Mouse (Mus musculus): ENCODE data around the gene Ehbp1. TPM values are rescaled to one million over a fixed set of nuclear protein-coding genes. Genes with fewer than 3 reads are reported as not detected.

The Ehbp1 gene
- polyA plus RNA-seq (2015; fragmentation: Nextera tagmentation; extraction: Ambion mirVana): 8.6 and 10.6 TPM in 2 replicates

- Histone ChIP-seq H3K27me3 (no peaks in the 10 kb centered on the region), H3K9me3 (replicated peaks) (no peaks in the 10 kb centered on the region), H3K4me3 (replicated peaks) (no peak within 1 kb of the TSS), H3K4me1 (no peaks in the 10 kb centered on the region), H3K36me3 (no peaks in the 10 kb centered on the region), H3K27ac (0 out of 2 replicates have a peak within 1 kb of the TSS, but pooled peaks have one; percentile 27), H3K9ac (no peak within 1 kb of the TSS), H3K4me2 (no peak within 1 kb of the TSS)
- ATAC-seq (replicated peaks; ENCODE audit: low FRiP score): no peak
- WGBS: 71% methylated on average over 2 of the region's 2 CpGs
These were observed at the start of gene Ehbp1 for GRCm38 (mm10) chr11:22342242-22343207. Gene Ehbp1, minus strand, starts transcription at chr11:22342292.

DNA sequence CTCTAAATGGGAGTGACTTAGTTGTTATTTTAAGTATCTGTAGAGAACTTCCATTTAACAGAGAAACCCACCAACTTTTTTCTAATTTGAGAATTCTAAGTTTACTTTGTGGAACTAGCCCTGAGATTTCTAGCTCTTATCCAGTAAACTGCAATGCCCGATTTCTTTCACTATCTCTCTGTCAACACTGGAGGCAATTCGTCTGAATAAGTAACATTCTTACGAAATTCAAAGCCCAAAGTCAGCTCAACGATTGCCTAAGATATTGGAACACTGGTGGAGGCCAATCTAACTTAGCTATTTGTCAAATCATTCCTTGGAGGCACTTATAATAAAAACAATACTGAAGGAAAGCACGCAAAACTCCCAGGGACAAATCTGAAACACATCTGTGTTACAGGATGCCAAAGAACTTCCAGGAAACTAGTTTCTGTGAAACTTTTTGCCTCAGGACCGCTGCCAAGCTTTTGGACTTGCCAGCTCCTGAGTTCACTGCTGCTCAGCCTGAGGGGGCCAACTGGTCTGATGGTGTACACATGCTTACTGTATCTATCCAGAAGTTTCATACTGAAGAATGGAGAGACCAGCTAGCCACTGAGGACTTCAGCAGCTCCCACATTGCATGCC lies 45.5 kb upstream of the Ehbp1 start:
- Histone ChIP-seq H3K27ac (no peak overlapping the region), H3K36me3 (no peaks in the 10 kb centered on the region), H3K27me3 (no peaks in the 10 kb centered on the region), H3K4me3 (replicated peaks) (no peak overlapping the region), H3K9me3 (replicated peaks) (no peaks in the 10 kb centered on the region), H3K4me1 (no peaks in the 10 kb centered on the region), H3K4me2 (no peak overlapping the region), H3K9ac (no peak overlapping the region)
- 81% methylated on average over 6 of the region's 6 CpGs for WGBS
- ATAC-seq (replicated peaks; ENCODE audit: low FRiP score): no peak

- H3K4me2 ChIP-seq: no peak overlapping the region
- H3K9ac ChIP-seq: no peak overlapping the region
- H3K36me3 ChIP-seq: no peaks in the 10 kb centered on the region
- H3K27ac ChIP-seq: no peak overlapping the region
- no peaks in the 10 kb centered on the region for H3K9me3 ChIP-seq (replicated peaks)
- H3K27me3 ChIP-seq: no peaks in the 10 kb centered on the region
- no peak for ATAC-seq (replicated peaks; ENCODE audit: low FRiP score)
- no peak overlapping the region for H3K4me3 ChIP-seq (replicated peaks)
- WGBS: 75% methylated on average over 1 of the region's 1 CpGs
- H3K4me1 ChIP-seq: no peaks in the 10 kb centered on the region
These were observed 41.4 kb upstream of the Ehbp1 start for GRCm38 (mm10) chr11:22383532-22383931.

GRCm38 (mm10) chr11:22374811-22375210 lies 32.7 kb upstream of the Ehbp1 start:
- WGBS: 87% methylated on average over 2 of the region's 2 CpGs
- Histone ChIP-seq H3K4me1 (no peaks in the 10 kb centered on the region), H3K9ac (no peak overlapping the region), H3K4me3 (replicated peaks) (no peak overlapping the region), H3K27me3 (no peaks in the 10 kb centered on the region), H3K9me3 (replicated peaks) (no peaks in the 10 kb centered on the region), H3K27ac (no peak overlapping the region), H3K4me2 (no peak overlapping the region), H3K36me3 (no peaks in the 10 kb centered on the region)
- ATAC-seq (replicated peaks; ENCODE audit: low FRiP score): no peak

- ATAC-seq (replicated peaks; ENCODE audit: low FRiP score): no peak
- Histone ChIP-seq H3K27me3 (no peaks in the 10 kb centered on the region), H3K36me3 (no peaks in the 10 kb centered on the region), H3K4me3 (replicated peaks) (no peak overlapping the region), H3K9me3 (replicated peaks) (no peaks in the 10 kb centered on the region), H3K4me2 (no peak overlapping the region), H3K27ac (no peak overlapping the region), H3K9ac (no peak overlapping the region), H3K4me1 (no peaks in the 10 kb centered on the region)
- WGBS: 87% methylated on average over 3 of the region's 3 CpGs
These were observed 31.2 kb upstream of the Ehbp1 start for GRCm38 (mm10) chr11:22373290-22373674.

GRCm38 (mm10) chr11:22372609-22373289 lies 30.7 kb upstream of the Ehbp1 start:
- ATAC-seq (replicated peaks; ENCODE audit: low FRiP score): no peak
- 83% methylated on average over 1 of the region's 1 CpGs for WGBS
- no peak overlapping the region for H3K4me3 ChIP-seq (replicated peaks)
- no peak overlapping the region for H3K4me2 ChIP-seq
- H3K36me3 ChIP-seq: no peaks in the 10 kb centered on the region
- H3K9ac ChIP-seq: no peak overlapping the region
- no peaks in the 10 kb centered on the region for H3K9me3 ChIP-seq (replicated peaks)
- no peaks in the 10 kb centered on the region for H3K4me1 ChIP-seq
- H3K27me3 ChIP-seq: no peaks in the 10 kb centered on the region
- H3K27ac ChIP-seq: no peak overlapping the region

DNA sequence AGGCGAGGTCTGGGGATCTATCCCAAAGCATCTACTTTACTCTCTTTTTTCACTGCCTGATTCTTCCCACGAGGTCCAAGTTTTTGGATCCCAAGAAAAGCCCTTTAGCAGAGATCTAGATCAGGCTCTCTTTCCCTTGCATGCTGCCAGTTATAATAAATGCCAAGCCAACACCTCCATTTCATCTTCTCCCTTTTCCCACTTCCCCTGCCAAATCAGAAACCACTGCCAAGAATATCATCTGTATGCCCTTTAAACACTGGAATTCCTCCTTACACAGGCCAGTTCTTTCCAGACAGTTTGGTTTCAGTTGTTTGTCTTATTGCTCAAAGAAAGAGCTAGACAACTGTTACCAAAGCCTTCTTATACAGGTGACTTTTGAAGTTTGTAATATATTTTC lies 27.7 kb upstream of the Ehbp1 start:
- H3K4me1 ChIP-seq: no peaks in the 10 kb centered on the region
- no peak for ATAC-seq (replicated peaks; ENCODE audit: low FRiP score)
- H3K9me3 ChIP-seq (replicated peaks): no peaks in the 10 kb centered on the region
- no peak overlapping the region for H3K27ac ChIP-seq
- no peaks in the 10 kb centered on the region for H3K36me3 ChIP-seq
- no peak overlapping the region for H3K9ac ChIP-seq
- no peak overlapping the region for H3K4me3 ChIP-seq (replicated peaks)
- H3K4me2 ChIP-seq: no peak overlapping the region
- H3K27me3 ChIP-seq: no peaks in the 10 kb centered on the region
- 77% methylated on average over 2 of the region's 2 CpGs for WGBS

DNA sequence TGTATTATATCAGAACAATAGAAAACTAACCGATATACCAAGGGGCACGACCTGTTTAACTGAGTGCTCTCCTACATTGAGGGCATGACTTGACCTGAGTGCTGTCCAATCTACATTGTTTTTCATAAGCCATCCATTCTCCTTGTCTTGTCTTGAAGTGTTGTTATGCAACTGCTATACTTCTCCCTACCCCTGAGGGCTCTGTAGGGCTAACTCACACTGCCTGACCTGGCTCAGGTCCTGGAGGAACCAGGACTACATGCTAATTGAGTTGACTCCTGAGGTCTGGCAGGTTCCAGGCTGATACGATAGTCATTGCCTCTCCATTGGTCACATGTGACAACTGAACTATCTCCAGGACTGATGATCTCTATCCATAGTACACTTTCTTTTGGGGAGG lies 26.5 kb upstream of the Ehbp1 start:
- no peak for ATAC-seq (replicated peaks; ENCODE audit: low FRiP score)
- no peak overlapping the region for H3K4me2 ChIP-seq
- no peaks in the 10 kb centered on the region for H3K27me3 ChIP-seq
- H3K4me3 ChIP-seq (replicated peaks): no peak overlapping the region
- no peaks in the 10 kb centered on the region for H3K36me3 ChIP-seq
- no peaks in the 10 kb centered on the region for H3K4me1 ChIP-seq
- H3K9ac ChIP-seq: no peak overlapping the region
- no peaks in the 10 kb centered on the region for H3K9me3 ChIP-seq (replicated peaks)
- 91% methylated on average over 3 of the region's 3 CpGs for WGBS
- H3K27ac ChIP-seq: no peak overlapping the region

GRCm38 (mm10) chr11:22366486-22366885 lies 24.4 kb upstream of the Ehbp1 start:
- 85% methylated on average over 2 of the region's 2 CpGs for WGBS
- ATAC-seq (replicated peaks; ENCODE audit: low FRiP score): no peak
- Histone ChIP-seq H3K4me1 (no peaks in the 10 kb centered on the region), H3K9ac (no peak overlapping the region), H3K4me2 (no peak overlapping the region), H3K9me3 (replicated peaks) (no peaks in the 10 kb centered on the region), H3K36me3 (no peaks in the 10 kb centered on the region), H3K27ac (no peak overlapping the region), H3K27me3 (no peaks in the 10 kb centered on the region), H3K4me3 (replicated peaks) (no peak overlapping the region)

DNA sequence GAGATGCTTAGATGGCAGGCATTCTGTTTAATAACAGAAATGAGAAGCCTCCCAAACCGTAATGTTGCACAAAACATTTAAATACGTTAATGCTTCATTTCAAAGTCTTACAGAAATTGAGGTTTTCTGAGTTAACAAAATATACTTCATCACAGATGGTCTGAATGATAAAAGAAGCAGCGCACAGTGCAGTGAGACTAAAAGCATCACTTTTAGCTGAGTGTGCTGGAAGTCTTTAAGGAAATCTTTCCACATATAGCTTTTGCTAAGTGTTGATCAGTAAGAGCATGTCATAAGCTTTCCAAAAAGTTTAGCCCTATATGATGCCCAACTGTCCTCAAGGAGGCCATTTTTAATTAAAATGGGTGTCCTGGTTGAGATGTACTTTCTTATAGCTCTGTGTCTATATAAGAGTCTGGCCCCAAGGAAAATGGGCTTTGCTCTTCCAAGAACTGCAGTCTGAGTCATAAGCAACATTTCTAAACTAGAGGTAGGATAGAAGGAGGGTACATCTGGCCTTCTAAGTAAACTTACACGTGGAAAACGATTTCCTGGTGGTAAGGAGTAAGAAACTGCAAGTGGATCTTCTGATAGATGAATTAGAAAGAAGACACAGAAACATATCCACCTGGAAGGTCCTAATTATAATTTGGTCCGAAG lies 12.0 kb upstream of the Ehbp1 start:
- H3K9me3 ChIP-seq (replicated peaks): no peaks in the 10 kb centered on the region
- H3K4me2 ChIP-seq: no peak overlapping the region
- no peak overlapping the region for H3K27ac ChIP-seq
- ATAC-seq (replicated peaks; ENCODE audit: low FRiP score): no peak
- H3K4me1 ChIP-seq: no peaks in the 10 kb centered on the region
- no peak overlapping the region for H3K4me3 ChIP-seq (replicated peaks)
- WGBS: 83% methylated on average over 6 of the region's 6 CpGs
- no peaks in the 10 kb centered on the region for H3K36me3 ChIP-seq
- no peak overlapping the region for H3K9ac ChIP-seq
- no peaks in the 10 kb centered on the region for H3K27me3 ChIP-seq

DNA sequence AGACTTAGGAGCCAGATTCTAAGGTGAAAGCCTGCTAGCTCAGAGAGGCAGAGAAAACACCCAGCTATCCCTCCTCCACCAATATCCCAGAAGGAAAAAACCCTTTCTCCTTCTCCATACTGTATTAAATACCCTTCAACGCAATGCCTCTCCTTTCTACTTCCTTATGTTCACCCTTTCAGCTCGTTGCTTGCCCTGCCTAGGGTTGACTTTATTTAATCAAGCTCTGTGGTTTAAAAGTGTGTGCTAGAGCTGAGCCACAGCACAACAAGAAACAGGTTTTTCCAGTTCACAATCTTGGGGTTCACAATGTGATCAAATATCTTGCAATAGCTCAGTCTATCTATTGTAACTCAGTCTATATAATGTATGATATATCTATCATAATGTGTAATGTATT lies 7.9 kb upstream of the Ehbp1 start:
- no peaks in the 10 kb centered on the region for H3K27me3 ChIP-seq
- H3K4me2 ChIP-seq: no peak overlapping the region
- WGBS: 74% methylated on average over 2 of the region's 2 CpGs
- H3K4me1 ChIP-seq: 0 out of 2 replicates have a peak, but pooled peaks cover 4% of the 10 kb centered on the region
- no peak overlapping the region for H3K9ac ChIP-seq
- no peaks in the 10 kb centered on the region for H3K36me3 ChIP-seq
- H3K9me3 ChIP-seq (replicated peaks): no peaks in the 10 kb centered on the region
- no peak overlapping the region for H3K4me3 ChIP-seq (replicated peaks)
- H3K27ac ChIP-seq: no peak overlapping the region
- ATAC-seq (replicated peaks; ENCODE audit: low FRiP score): no peak
